Mouse (Mus musculus) CH12F3 (cell line): ENCODE data around the gene Smco3.
"Not testable (repeated sequence)": the region's sequence is repeated elsewhere in the genome, so short reads cannot be mapped to it uniquely, and the experiment has no call there.

Source experiments
- in situ Hi-C: fragments of 300-500 bp; cut with MboI; formaldehyde crosslinking; loops from 2 replicates; pipeline ENCODE4 v1.14.3; 2020; ENCODE audit warnings: low sequenced_read_pairs

Gene Smco3

DNA sequence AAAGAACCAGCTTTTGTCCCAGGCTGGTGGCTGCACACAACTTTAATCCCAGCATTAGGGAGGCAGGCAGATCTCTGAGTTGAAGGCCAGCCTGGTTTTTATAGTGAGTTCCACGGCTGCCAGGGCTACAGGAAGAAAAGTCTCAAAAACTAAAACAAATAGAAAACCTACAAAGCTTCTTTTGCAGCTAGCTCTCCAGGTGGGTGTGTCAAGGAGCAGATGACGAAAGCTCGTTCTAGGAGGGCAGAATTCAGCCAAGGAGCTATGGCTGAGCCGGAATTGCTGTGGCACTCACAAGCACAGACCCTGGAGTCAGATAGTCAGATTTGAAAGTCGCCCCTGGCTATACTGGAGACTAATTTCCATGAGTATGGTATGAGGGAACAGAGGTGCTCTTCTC lies 28.4 kb downstream of the Smco3 start:
- in situ Hi-C loops, result no loop called here

- in situ Hi-C loops, result no loop called here
These were observed 29.9 kb downstream of the Smco3 start for GRCm38 (mm10) chr6:136805409-136805775.

GRCm38 (mm10) chr6:136804705-136805408 lies 30.4 kb downstream of the Smco3 start:
- in situ Hi-C loops, result no loop called here

- in situ Hi-C loops, result no loop called here
These were observed 31.3 kb downstream of the Smco3 start, which contains the start of gene Hist4h4 for GRCm38 (mm10) chr6:136803739-136804633. Hist4h4 (minus strand) TSS chr6:136804415.

DNA sequence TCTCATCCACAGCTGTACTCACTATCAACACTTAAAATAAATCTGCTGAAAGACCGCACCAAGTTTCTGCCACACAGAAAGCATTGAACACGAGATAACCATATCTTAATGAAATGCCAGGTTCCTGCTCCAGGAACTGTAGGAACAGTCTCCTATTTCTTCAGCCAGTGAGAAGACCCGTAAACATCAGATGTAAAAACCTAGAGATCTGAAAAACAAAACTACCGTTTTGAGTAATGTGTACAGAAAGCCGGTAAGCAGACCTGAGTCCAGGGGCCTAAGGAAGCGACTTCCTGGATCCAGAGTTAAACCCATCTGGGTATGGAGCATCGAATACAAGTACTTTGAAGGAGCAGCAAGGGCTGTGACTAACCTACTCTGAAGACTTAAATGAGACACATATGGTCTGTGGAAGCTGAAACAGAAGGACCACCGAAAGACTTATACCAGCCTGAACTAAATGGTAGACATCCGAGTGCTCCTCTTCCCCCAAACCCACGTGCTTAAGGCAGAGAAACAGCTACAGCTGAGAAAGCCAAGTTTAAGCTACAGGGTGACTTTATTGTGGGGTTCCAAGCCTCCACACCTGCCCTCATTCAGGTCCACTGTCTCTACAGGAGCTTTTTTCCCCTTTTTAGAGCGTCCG lies 32.0 kb downstream of the Smco3 start:
- in situ Hi-C loops, result no loop called here

GRCm38 (mm10) chr6:136801274-136801673 lies 34.0 kb downstream of the Smco3 start:
- in situ Hi-C loops, result no loop called here

DNA sequence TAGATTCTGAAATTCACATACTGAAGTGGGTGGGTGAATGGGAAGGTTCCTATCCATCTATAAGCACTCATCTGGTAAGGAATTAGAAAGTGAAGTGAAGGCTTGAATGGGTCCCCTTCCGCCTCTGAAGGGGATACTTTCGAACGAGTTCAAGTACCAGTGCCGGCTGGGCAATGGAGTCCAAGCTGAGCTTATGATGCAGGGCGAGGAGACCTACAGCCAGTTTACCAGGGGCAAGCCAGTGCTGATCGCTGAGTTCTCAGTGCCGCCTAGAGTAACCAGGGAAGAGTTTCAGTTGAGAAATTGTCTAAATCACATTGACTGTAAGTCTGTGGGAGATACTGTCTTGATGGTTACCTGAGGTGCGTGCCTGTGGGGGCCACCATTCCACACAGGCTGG lies 34.5 kb downstream of the Smco3 start:
- in situ Hi-C loops, result no loop called here

GRCm38 (mm10) chr6:136797874-136798693 lies 37.2 kb downstream of the Smco3 start:
- in situ Hi-C loops, result not testable (repeated sequence)

- in situ Hi-C loops, result no loop called here
These were observed 39.4 kb downstream of the Smco3 start for GRCm38 (mm10) chr6:136795850-136796249.

DNA sequence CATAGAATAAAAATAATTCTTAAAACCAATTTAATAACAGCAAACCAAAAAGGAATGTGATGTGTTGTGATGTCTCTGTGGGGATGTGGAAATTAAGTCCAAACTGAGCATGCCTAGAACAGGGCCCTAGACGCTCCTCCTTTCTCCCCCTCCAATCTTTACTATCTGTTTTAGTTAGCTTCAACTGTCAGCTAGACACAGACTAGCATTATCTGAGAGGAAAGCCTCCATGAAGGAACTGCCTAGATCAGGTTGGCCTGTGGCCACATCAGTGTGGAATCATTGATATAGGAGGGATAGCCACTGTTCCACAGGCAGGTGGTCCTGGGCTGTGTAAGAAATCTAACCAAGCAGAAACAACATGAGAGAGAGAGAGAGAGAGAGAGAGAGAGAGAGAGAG lies 40.1 kb downstream of the Smco3 start:
- in situ Hi-C loops, result no loop called here

- in situ Hi-C loops, result no loop called here
These were observed 41.3 kb downstream of the Smco3 start for GRCm38 (mm10) chr6:136793831-136794525.

GRCm38 (mm10) chr6:136792884-136793758 lies 42.1 kb downstream of the Smco3 start:
- in situ Hi-C loops, result no loop called here

GRCm38 (mm10) chr6:136789391-136789971 lies 45.8 kb downstream of the Smco3 start:
- in situ Hi-C loops, result no loop called here

- in situ Hi-C loops, result no loop called here
These were observed 52.5 kb downstream of the Smco3 start for GRCm38 (mm10) chr6:136782761-136783160.

GRCm38 (mm10) chr6:136782146-136782545 lies 53.1 kb downstream of the Smco3 start:
- in situ Hi-C loops, result no loop called here

GRCm38 (mm10) chr6:136781377-136781986 lies 53.8 kb downstream of the Smco3 start, which contains the start of gene Gucy2c:
Gucy2c (minus strand) TSS chr6:136781765.
- in situ Hi-C loops, result no loop called here
